Mouse (Mus musculus) heart, adult 2 months (tissue): ENCODE measurements around the gene Fam189a1.

Source experiments
- CTCF ChIP-seq: fragments of 200-600 bp; IDR thresholded peaks from 2 replicates; pipeline ENCODE4 v1.8.1; 2022; ENCODE audit warnings: antibody characterized with exemption, mild to moderate bottlenecking, moderate library complexity
- EP300 ChIP-seq: fragments of 200-500 bp; IDR thresholded peaks from 2 replicates; pipeline ENCODE4 v1.6.1; 2011; ENCODE audit warnings: low read depth, low read length, control low read depth; ENCODE audit not compliant: insufficient read depth

DNA sequence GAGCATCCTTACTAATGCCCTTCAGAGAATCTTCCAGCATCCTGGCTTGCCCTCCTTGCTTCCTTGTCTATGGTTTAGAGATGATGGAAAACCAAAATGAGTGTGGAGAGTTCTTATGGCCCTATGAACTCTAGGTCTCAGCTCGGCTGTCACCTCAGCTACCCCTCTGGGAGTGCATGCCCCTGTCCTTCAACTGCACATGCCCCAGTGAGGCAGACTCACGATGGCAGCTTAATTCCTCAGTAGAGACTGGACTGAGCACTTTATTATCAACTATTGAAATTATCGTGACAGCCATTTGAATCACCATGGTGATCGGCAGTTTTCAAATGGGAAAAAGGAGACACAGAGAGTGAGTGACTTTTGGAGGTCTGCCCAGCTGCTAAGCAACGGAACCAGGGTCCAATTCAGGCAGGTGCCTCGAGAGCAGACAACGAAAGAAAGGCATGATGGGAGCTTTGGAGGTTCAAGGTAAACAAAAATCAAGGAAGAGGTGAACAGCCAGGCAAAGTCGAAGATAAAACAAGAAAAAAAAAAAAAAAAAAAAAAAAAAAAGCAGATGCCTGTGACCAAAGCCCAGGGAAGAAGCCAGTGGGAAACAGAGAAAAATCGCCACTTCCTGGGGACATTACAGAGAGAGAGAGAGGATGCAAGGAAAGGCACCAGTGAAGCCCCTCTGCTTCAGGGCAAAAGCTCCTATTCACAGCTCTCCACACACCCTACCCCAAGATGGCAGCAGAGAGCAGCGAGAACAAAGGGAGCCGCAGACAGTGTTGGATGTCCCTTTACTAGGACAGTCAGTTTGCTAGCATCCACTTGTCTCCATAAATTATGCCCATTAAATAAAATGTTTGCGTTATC, 206.2 kb downstream of the Fam189a1 start:
- TF ChIP-seq CTCF = peak; percentile 76
- TF ChIP-seq EP300 = no peak
